Mouse (Mus musculus) kidney, embryonic 14.5 days (tissue): ENCODE data around the gene Epn2. TPM values are rescaled to one million over a fixed set of nuclear protein-coding genes. Genes with fewer than 3 reads are reported as not detected.
A peak's percentile ranks its signal among the peaks of the same experiment; 100 is the strongest.

Experiments
- ATAC-seq: fragments of 200-750 bp; cut with Nextera tagmentation; 2 replicates; pipeline ENCODE4 v1.8.0; 2017; ENCODE audit warnings: moderate number of reproducible peaks, mild to moderate bottlenecking, moderate TSS enrichment, moderate library complexity; ENCODE audit not compliant: low FRiP score, low TSS enrichment
- H3K27ac ChIP-seq: fragments of 300-500 bp; sonication (generic); 2 replicates; pipeline ENCODE4 v1.5.1; 2014; ENCODE audit warnings: low read depth, mild to moderate bottlenecking, low read length, moderate library complexity, mixed read lengths
- H3K27me3 ChIP-seq: fragments of 300-500 bp; sonication (generic); 2 replicates; pipeline ENCODE4 v1.6.1; 2014; ENCODE audit warnings: mild to moderate bottlenecking, low read length; ENCODE audit not compliant: control insufficient read depth, insufficient read depth
- H3K36me3 ChIP-seq: fragments of 300-500 bp; sonication (generic); 2 replicates; pipeline ENCODE4 v1.6.1; 2014; ENCODE audit warnings: low read length, mixed read lengths; ENCODE audit not compliant: control insufficient read depth, insufficient read depth
- H3K4me1 ChIP-seq: fragments of 300-500 bp; sonication (generic); 2 replicates; pipeline ENCODE4 v1.6.1; 2014; ENCODE audit warnings: low read length, mixed read lengths; ENCODE audit not compliant: control insufficient read depth, insufficient read depth
- H3K4me2 ChIP-seq: fragments of 300-500 bp; sonication (generic); replicated peaks from 2 replicates; pipeline ENCODE4 v1.6.1; 2014; ENCODE audit warnings: low read depth, mild to moderate bottlenecking, low read length
- H3K4me3 ChIP-seq: fragments of 300-500 bp; sonication (generic); 2 replicates; pipeline ENCODE4 v1.5.1; 2014; ENCODE audit warnings: mild to moderate bottlenecking, low read length
- H3K9ac ChIP-seq: fragments of 300-500 bp; sonication (generic); 2 replicates; pipeline ENCODE4 v1.6.1; 2014; ENCODE audit warnings: low read depth, mild to moderate bottlenecking, low read length, moderate library complexity
- H3K9me3 ChIP-seq: fragments of 300-500 bp; sonication (generic); 2 replicates; pipeline ENCODE4 v1.6.1; 2016; ENCODE audit warnings: low read length; ENCODE audit not compliant: control insufficient read depth
- WGBS: fragments of 180-500 bp; shearing (Covaris S2); extraction: QIAGEN DNeasy Blood & Tissue Kit; methylation state at CpG from one replicate; pipeline ENCODE4 v1.1.7; 2014; 5-methylcytosine and 5-hydroxymethylcytosine counted together
- polyA plus RNA-seq: library from polyadenylated mRNA; unstranded; fragments of >200 nt; fragmentation: Nextera tagmentation; extraction: Ambion mirVana; gene quantifications from 2 replicates; pipeline ENCODE4 v1.2.1, GENCODE M21; 2014

Epn2 gene
- polyA plus RNA-seq, 1 experiment from 2014 or later = 31.3 TPM

DNA sequence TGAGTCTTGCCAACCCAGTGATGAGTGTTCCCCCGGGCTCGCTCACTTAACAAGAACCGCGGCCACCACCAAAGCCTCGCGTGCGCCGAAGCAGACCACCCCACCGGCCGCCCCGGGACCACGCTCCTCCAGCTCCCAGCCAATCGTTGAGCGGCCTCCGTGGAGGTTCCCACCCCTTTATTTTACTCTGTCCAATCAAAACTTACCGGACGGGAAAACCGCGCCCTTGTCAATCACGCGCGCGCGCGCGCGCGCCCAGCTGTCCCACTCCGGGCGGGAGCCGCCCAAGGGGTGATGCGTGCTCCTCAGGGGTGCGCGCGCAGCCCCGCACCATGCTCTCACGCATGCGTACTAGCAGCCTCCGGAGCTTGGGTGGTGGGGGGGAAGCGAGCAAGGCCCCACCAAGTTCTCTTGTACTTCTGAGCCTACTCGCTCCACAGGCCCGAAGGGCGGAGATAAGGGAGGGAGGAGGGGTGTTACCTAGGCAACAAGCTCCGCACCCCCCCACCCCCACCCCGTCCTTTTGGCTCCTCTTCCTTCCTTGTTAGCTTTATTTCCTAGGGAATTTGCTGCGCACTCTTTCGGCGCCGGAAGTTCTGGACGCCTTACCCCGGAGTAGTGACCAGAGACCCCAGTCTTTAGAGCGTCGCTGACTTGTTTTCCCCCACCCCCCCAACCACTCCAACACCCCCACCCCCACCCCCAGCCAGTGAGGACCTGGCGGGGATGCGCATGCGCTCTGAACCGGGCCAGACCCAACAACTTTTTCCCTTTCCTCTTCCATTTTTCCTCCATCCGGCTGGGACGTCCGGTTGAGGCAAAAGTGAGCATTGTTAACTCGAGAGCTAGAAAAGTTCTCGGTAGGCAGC is 85.1 kb downstream of the Epn2 start, which contains the start of gene Mapk7:
Mapk7 (minus strand) TSS at position 278 of the 869 bp plus-strand sequence.
- Histone ChIP-seq H3K4me1 (peaks cover 9% of the 10 kb centered on the region; the same call in 1 of the 2 replicates), H3K9me3 (peaks cover 2% of the 10 kb centered on the region; the same call in 1 of the 2 replicates), H3K36me3 (peaks cover 34% of the 10 kb centered on the region), H3K9ac (peak within 1 kb of the TSS; percentile 78), H3K4me3 (peak within 1 kb of the TSS; percentile 66), H3K4me2 (peak within 1 kb of the TSS; percentile 72), H3K27ac (peak within 1 kb of the TSS; percentile 84), H3K27me3 (no peaks in the 10 kb centered on the region)
- WGBS = under 1% methylated on average over 62 of the region's 62 CpGs
- ATAC-seq = peak; percentile 98

DNA sequence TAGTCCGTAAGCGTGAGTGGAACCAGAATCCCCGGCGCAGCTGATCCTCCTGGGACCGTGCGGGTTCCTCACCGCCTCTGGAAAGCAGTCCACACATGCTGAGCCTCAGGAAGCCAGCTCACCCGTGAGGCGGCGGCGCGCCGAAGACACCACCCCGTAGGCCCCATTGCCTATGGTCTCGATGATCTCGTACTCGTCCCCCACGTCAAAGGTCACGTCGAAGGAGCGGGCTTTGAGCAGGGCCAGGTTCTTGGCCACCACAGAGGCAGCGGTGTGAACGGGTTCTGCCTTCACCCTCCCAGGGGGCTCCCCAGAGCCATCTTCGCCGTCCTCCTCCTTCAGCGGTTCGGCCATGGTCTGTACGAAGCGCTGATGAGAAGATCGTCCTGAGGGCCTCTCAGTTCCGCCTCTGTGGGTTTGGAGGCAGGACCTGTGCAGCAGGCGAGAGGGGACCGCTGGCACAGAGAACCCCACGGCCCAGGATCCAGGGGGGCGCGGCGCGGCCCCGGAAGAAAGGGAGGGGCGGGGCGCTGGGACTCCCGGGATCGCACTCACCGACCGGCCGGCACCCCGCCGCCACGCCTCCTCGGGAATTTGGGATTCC is 85.9 kb downstream of the Epn2 start:
- WGBS = under 1% methylated on average over 49 of the region's 50 CpGs

DNA sequence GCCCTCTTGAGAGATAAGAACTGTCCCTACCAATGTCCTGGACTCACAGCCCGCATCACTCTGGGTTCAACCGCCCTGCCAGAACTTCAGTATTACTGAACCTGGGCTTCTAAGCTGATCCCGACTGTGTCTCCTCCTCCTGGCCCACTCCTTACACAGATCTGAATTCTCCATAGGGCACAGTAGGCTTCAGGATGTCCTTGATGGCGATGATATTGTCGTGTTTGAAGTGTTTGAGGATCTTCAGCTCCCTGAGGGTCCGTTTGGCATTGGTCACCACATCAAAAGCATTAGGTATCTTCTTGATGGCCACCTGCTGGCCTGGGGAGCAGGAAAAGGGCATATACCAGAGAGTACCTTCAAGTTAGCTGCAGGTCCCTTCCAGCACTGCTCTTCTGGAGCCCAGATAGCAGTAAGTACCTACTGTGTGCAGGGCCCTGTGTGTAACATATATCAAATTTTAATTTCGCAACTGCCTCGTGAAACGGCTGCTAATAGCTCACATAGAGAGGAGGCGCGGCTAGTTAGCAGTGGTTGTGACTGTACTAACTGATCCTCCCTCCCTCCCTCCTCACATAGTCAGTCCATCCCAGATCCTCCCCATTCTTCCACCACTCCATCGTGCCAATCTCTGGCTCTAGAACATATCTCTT is 86.6 kb downstream of the Epn2 start:
- no peaks in the 10 kb centered on the region for H3K27me3 ChIP-seq
- no peak overlapping the region for H3K27ac ChIP-seq
- ATAC-seq = no peak
- H3K4me1 ChIP-seq = peaks cover 11% of the 10 kb centered on the region
- peak overlapping the region; percentile 66 for H3K4me3 ChIP-seq
- peaks cover 49% of the 10 kb centered on the region for H3K36me3 ChIP-seq
- H3K9ac ChIP-seq = peak overlapping the region; percentile 78
- WGBS = 68% methylated on average over 12 of the region's 12 CpGs
- peak overlapping the region; percentile 72 for H3K4me2 ChIP-seq
- no peaks in the 10 kb centered on the region for H3K9me3 ChIP-seq

More for the DNA sequence above, 85.9 kb downstream of the Epn2 start:
- Histone ChIP-seq H3K9me3 (peaks cover under 1% of the 10 kb centered on the region; the same call in 1 of the 2 replicates), H3K4me1 (peaks cover 9% of the 10 kb centered on the region; the same call in 1 of the 2 replicates), H3K4me2 (peak overlapping the region; percentile 72), H3K27ac (peak overlapping the region; percentile 84), H3K27me3 (no peaks in the 10 kb centered on the region), H3K36me3 (peaks cover 41% of the 10 kb centered on the region), H3K4me3 (peak overlapping the region; percentile 66), H3K9ac (peak overlapping the region; percentile 78)
- ATAC-seq = peak; percentile 73

- H3K4me3 ChIP-seq = no peak overlapping the region
- H3K27me3 ChIP-seq = no peaks in the 10 kb centered on the region
- H3K4me1 ChIP-seq = peaks cover 25% of the 10 kb centered on the region
- no peak overlapping the region for H3K4me2 ChIP-seq
- H3K27ac ChIP-seq = no peak overlapping the region
- H3K9me3 ChIP-seq = no peaks in the 10 kb centered on the region
- ATAC-seq = no peak
- peaks cover 53% of the 10 kb centered on the region for H3K36me3 ChIP-seq
- H3K9ac ChIP-seq = no peak overlapping the region
- 90% methylated on average over 22 of the region's 22 CpGs for WGBS
Observed at GRCm38 (mm10) chr11:61490944-61491520, 88.5 kb downstream of the Epn2 start.

- Histone ChIP-seq H3K4me1 (peaks cover 28% of the 10 kb centered on the region), H3K9me3 (no peaks in the 10 kb centered on the region), H3K4me3 (no peak overlapping the region), H3K4me2 (no peak overlapping the region), H3K36me3 (peaks cover 53% of the 10 kb centered on the region), H3K9ac (no peak overlapping the region), H3K27ac (no peak overlapping the region), H3K27me3 (no peaks in the 10 kb centered on the region)
- WGBS = 95% methylated on average over 8 of the region's 8 CpGs
- ATAC-seq = no peak
Observed at GRCm38 (mm10) chr11:61489874-61490273, 89.6 kb downstream of the Epn2 start.

DNA sequence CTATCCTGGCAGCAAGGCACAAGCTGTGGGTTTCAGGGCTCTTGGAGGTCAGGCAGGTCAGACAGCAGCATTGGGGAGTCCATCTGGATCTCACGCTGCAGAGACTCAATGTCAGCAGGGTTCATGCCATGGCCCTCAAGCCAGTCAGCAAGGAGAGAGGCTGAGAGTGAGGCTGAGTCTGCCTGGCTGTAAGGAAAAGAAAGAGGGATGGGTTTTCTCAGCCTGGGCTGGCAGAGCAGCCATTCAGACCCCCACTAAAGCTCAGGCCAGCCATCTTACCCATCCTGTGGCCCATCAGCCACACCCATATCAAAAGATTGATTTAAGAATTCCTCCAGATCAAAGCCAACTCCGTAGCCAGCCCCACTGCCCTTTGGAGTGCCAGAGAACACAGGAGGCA is 90.4 kb downstream of the Epn2 start:
- peaks cover 53% of the 10 kb centered on the region for H3K36me3 ChIP-seq
- H3K4me2 ChIP-seq = no peak overlapping the region
- H3K27me3 ChIP-seq = no peaks in the 10 kb centered on the region
- H3K27ac ChIP-seq = no peak overlapping the region
- H3K9me3 ChIP-seq = no peaks in the 10 kb centered on the region
- H3K4me1 ChIP-seq = peaks cover 34% of the 10 kb centered on the region
- ATAC-seq = no peak
- WGBS = 76% methylated on average over 2 of the region's 2 CpGs
- H3K9ac ChIP-seq = no peak overlapping the region
- H3K4me3 ChIP-seq = no peak overlapping the region

DNA sequence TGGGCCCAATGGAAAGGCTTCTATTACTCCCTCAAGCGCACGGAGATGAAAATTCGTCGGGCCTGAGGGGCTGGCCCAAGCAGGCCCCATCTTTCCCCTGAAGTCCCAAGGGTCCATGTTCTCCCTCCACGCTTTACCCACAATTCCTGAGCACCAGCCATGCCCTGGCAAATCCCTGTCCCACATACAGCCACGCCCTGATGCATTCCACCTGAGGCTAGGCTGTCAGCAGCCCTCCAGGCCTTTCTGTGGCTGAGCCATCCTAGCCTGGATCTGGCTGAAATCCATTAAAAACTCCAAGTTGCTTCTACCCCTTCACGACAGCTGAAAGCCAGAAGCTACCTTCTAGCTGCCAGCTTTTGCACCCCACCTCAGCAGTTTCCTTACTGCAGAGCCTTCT is 91.6 kb downstream of the Epn2 start:
- WGBS = 88% methylated on average over 7 of the region's 7 CpGs
- ATAC-seq = no peak
- no peak overlapping the region for H3K9ac ChIP-seq
- peaks cover 40% of the 10 kb centered on the region for H3K4me1 ChIP-seq
- no peaks in the 10 kb centered on the region for H3K27me3 ChIP-seq
- no peak overlapping the region for H3K27ac ChIP-seq
- no peak overlapping the region for H3K4me2 ChIP-seq
- H3K4me3 ChIP-seq = no peak overlapping the region
- no peaks in the 10 kb centered on the region for H3K9me3 ChIP-seq
- H3K36me3 ChIP-seq = peaks cover 53% of the 10 kb centered on the region

DNA sequence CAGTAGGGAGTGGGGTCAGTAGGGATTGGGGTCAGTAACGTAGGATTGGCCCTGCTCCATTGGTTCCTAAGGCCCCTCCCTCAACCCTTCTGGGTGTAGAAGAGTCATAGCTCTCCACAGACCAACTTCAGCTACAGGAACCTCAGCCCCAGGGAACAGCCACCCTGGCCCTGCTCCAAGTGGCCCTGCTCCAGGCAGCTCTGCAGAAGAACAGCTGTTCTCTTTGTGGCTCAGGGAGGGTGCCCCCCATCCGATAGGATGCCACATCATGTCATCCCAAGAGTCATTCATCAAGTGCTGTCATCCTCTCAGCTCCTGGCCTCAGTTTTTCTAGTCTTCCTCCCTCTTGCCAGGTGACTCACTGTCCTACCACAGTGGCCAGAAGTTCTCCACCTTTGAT is 92.1 kb downstream of the Epn2 start:
- Histone ChIP-seq H3K4me1 (peaks cover 34% of the 10 kb centered on the region), H3K27ac (0 out of 2 replicates have a peak overlapping the region, but pooled peaks have one; percentile 7), H3K4me3 (no peak overlapping the region), H3K4me2 (peak overlapping the region; percentile 50; the same call in 1 of the 2 replicates), H3K9me3 (no peaks in the 10 kb centered on the region), H3K9ac (no peak overlapping the region), H3K36me3 (peaks cover 48% of the 10 kb centered on the region), H3K27me3 (no peaks in the 10 kb centered on the region)
- ATAC-seq = no peak
- 15% methylated on average over 2 of the region's 2 CpGs for WGBS
